Mouse (Mus musculus) small intestine, adult 2 months (tissue): ENCODE measurements at regions not wholly inside any gene's neighbourhood (a gene's known extent, or its start where the extent isn't known, plus 50 kb on each side); places are given as distances from the start of the nearest gene placed in this dataset.

ENCODE experiments used
- CTCF ChIP-seq: fragments of 200-500 bp; IDR thresholded peaks from 2 replicates; pipeline ENCODE4 v1.5.1; 2012; ENCODE audit warnings: low read depth, mild to moderate bottlenecking, control low read depth, inconsistent platforms, low read length, moderate library complexity, mixed read lengths; ENCODE audit not compliant: insufficient replicate concordance, insufficient read length; ENCODE audit errors: extremely low read depth
- POLR2A ChIP-seq: fragments of 200-500 bp; IDR thresholded peaks from 2 replicates; pipeline ENCODE4 v1.6.1; 2012; ENCODE audit warnings: low read depth, mild to moderate bottlenecking, control low read depth, inconsistent platforms, low read length, moderate library complexity

- TF ChIP-seq CTCF (no peak), POLR2A (no peak)
Observed at GRCm38 (mm10) chr17:10062546-10063100, 257.0 kb downstream of the Qk start.
